Comparison of ENCODE assay signal across 17 mouse cellular contexts in genomic region chr8:33078125-33078524, GRCm38 (mm10).
DNase-seq lines count a peak whose midpoint lies in the region; ATAC-seq and TF ChIP-seq lines count a peak whose summit lies in the region.
"Had no signal": no experiment of that assay in that cellular context is flagged by ENCODE, and none has a peak within 500 bp of the region (broad histone marks: within the 10 kb centered on the region; RNA-seq: fewer than 3 reads in every experiment).

No protein-coding gene starts in this region.

- no peaks in the 10 kb centered on the region for H3K36me3 ChIP-seq in hindbrain, postnatal 0 days (ENCODE audit: insufficient read depth, low read length)
- no peaks in the 10 kb centered on the region for H3K36me3 ChIP-seq in lung, postnatal 0 days (ENCODE audit: insufficient read depth, low read length)
- H3K36me3 ChIP-seq: limb, embryonic 13.5 days had no signal

- no peaks in the 10 kb centered on the region for H3K9me3 ChIP-seq in hindbrain, postnatal 0 days (ENCODE audit: low read length)
- H3K9me3 ChIP-seq in lung, postnatal 0 days (ENCODE audit: low read length): no peaks in the 10 kb centered on the region
- H3K9me3 ChIP-seq: limb, embryonic 13.5 days; megakaryocyte, embryonic 14.5 days had no signal

- TF ChIP-seq EP300 in lung, postnatal 0 days (IDR thresholded peaks at IDR 0.05): no peak

- H3K4me1 ChIP-seq in hindbrain, postnatal 0 days (ENCODE audit: insufficient read depth, low read length): peaks cover 4% of the 10 kb centered on the region; the same call in 1 of the 2 replicates
- no peaks in the 10 kb centered on the region for H3K4me1 ChIP-seq in lung, postnatal 0 days (ENCODE audit: insufficient read depth, low read depth, low read length)
- H3K4me1 ChIP-seq: megakaryocyte, embryonic 14.5 days had no signal

- WGBS in hindbrain, postnatal 0 days: 58% methylated on average over 3 of the region's 3 CpGs
- 71% methylated on average over 3 of the region's 3 CpGs for WGBS in lung, postnatal 0 days

- intact Hi-C loops in left cerebral cortex, postnatal 14 days (cut with DNase I): no loop called here

- TF ChIP-seq CTCF in brain, embryonic 14.5 days (IDR thresholded peaks at IDR 0.05; ENCODE audit: borderline replicate concordance, extremely low read depth, insufficient read depth, insufficient read length): no peak
- TF ChIP-seq CTCF in hindbrain, postnatal 0 days (IDR thresholded peaks at IDR 0.05; ENCODE audit: low read depth): no peak
- TF ChIP-seq CTCF in lung, postnatal 0 days (IDR thresholded peaks at IDR 0.05): no peak

- H3K4me2 ChIP-seq in hindbrain, postnatal 0 days (ENCODE audit: low read depth, low read length): no peak overlapping the region
- no peak overlapping the region for H3K4me2 ChIP-seq in lung, postnatal 0 days (replicated peaks; ENCODE audit: low read depth, low read length)
- H3K4me2 ChIP-seq: limb, embryonic 13.5 days had no signal

- no peak for DNase-seq in frontal cortex, postnatal 10 days (ENCODE audit: low spot score in 2 of 2)
- DNase-seq in left cerebral cortex, adult 11 months (ENCODE audit: low spot score): peak; percentile 14
- no peak for DNase-seq in left cerebral cortex, postnatal 14 days (ENCODE audit: low spot score in 2 of 2)
- peak; percentile 80 for DNase-seq in brain, embryonic 14.5 days (ENCODE audit: low read depth)
- DNase-seq in hindbrain, postnatal 0 days (ENCODE audit: low spot score): peak; percentile 39
- no peak for DNase-seq in lung, postnatal 14 days
- DNase-seq in lung, postnatal 0 days (ENCODE audit: low spot score): no peak
- DNase-seq: adrenal gland, adult 8-10 months; cerebellum, adult 18-20 months; heart, adult 11 months; kidney, adult 11 months; kidney, postnatal 10 days; lung, postnatal 10 days had no signal

- no peak overlapping the region for H3K27ac ChIP-seq in hindbrain, postnatal 0 days
- no peak overlapping the region for H3K27ac ChIP-seq in lung, postnatal 0 days (ENCODE audit: low read length)
- H3K27ac ChIP-seq: limb, embryonic 13.5 days; liver, embryonic 14.5 days had no signal

- H3K27me3 ChIP-seq in hindbrain, postnatal 0 days (ENCODE audit: insufficient read depth, low read length): no peaks in the 10 kb centered on the region
- H3K27me3 ChIP-seq in lung, postnatal 0 days (replicated peaks; ENCODE audit: insufficient read depth, low read length): no peaks in the 10 kb centered on the region
- H3K27me3 ChIP-seq: limb, embryonic 13.5 days; megakaryocyte, embryonic 14.5 days had no signal

- no peak overlapping the region for H3K9ac ChIP-seq in hindbrain, postnatal 0 days (replicated peaks; ENCODE audit: low read length)
- no peak overlapping the region for H3K9ac ChIP-seq in lung, postnatal 0 days (replicated peaks; ENCODE audit: low read depth)
- H3K9ac ChIP-seq: limb, embryonic 13.5 days; liver, embryonic 14.5 days had no signal

- no peak for TF ChIP-seq POLR2A in brain, embryonic 14.5 days (IDR thresholded peaks at IDR 0.05; ENCODE audit: borderline replicate concordance, extremely low read depth, insufficient read depth, insufficient read length, poor library complexity, severe bottlenecking)

- H3K4me3 ChIP-seq in hindbrain, postnatal 0 days (ENCODE audit: low read length): no peak overlapping the region
- H3K4me3 ChIP-seq in lung, postnatal 0 days (ENCODE audit: low read depth, low read length): no peak overlapping the region
- H3K4me3 ChIP-seq: limb, embryonic 13.5 days; megakaryocyte, embryonic 14.5 days had no signal

- ATAC-seq in frontal cortex, adult (ENCODE audit: low TSS enrichment): peak; percentile 86
- peak; percentile 81 for ATAC-seq in hindbrain, postnatal 0 days
- no peak for ATAC-seq in lung, postnatal 0 days

Comparison
In these comparisons a context has a peak if more than half of its experiments do, and no peak if none do; other contexts are left out.
1. DNase-seq: peak in left cerebral cortex, adult 11 months (single experiment), brain, embryonic 14.5 days (single experiment) and hindbrain, postnatal 0 days (single experiment); none in frontal cortex, postnatal 10 days (0 of 2), left cerebral cortex, postnatal 14 days (0 of 2), lung, postnatal 14 days (single experiment) and lung, postnatal 0 days (single experiment).